Mouse (Mus musculus) liver, postnatal 0 days (tissue): ENCODE results near the gene Zkscan17.

ENCODE experiments used
- CTCF ChIP-seq: sonication (generic); IDR thresholded peaks from 2 replicates; pipeline ENCODE4 v1.5.1; 2016; ENCODE audit warnings: antibody characterized with exemption, low read depth
- EP300 ChIP-seq: IDR thresholded peaks from 2 replicates; pipeline ENCODE4 v1.6.1; 2016; ENCODE audit warnings: antibody characterized with exemption, low read depth, mild to moderate bottlenecking

DNA sequence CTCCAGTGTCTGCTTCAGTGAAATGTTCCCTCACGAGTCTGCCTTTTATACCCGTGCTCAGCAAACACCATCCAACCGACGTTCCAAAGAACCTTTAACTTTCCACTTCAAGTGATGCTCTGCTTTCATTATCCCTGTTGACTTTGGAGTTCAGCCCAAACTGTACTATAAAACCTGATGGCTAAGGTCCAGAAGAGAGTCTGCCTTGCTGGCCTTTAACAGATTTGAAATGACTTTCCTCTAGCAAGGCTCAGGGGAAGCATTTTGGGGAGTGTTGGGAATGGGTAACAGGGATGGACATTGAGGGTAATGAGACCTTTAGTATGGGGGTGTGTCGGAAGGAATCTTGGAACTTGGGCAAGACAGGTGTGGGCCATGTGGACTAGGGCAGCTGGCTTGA lies 3.7 kb upstream of the Zkscan17 start:
- TF ChIP-seq CTCF (no peak), EP300 (no peak)
